Mouse (Mus musculus) heart, embryonic 15.5 days (tissue): ENCODE results near the gene Amn. TPM values are rescaled to one million over a fixed set of nuclear protein-coding genes. Genes with fewer than 3 reads are reported as not detected.

Source experiments
- ATAC-seq: fragments of 200-750 bp; cut with Nextera tagmentation; replicated peaks from 2 replicates; pipeline ENCODE4 v1.8.0; 2017; ENCODE audit warnings: low read depth, moderate TSS enrichment; ENCODE audit not compliant: insufficient number of reproducible peaks, insufficient read depth, low FRiP score
- H3K27ac ChIP-seq: fragments of 300-500 bp; sonication (generic); 2 replicates; pipeline ENCODE4 v1.5.1; 2015; ENCODE audit warnings: mild to moderate bottlenecking, inconsistent platforms
- H3K27me3 ChIP-seq: fragments of 300-500 bp; sonication (generic); 2 replicates; pipeline ENCODE4 v1.6.1; 2015; ENCODE audit warnings: inconsistent platforms
- H3K36me3 ChIP-seq: fragments of 300-500 bp; sonication (generic); 2 replicates; pipeline ENCODE4 v1.6.1; 2015; ENCODE audit warnings: mild to moderate bottlenecking, inconsistent platforms
- H3K4me1 ChIP-seq: fragments of 300-500 bp; sonication (generic); replicated peaks from 2 replicates; pipeline ENCODE4 v1.6.1; 2015; ENCODE audit warnings: inconsistent platforms
- H3K4me2 ChIP-seq: fragments of 300-500 bp; sonication (generic); 2 replicates; pipeline ENCODE4 v1.6.1; 2015; ENCODE audit warnings: inconsistent platforms, mild to moderate bottlenecking, moderate library complexity
- H3K4me3 ChIP-seq: fragments of 300-500 bp; sonication (generic); 2 replicates; pipeline ENCODE4 v1.5.1; 2015; ENCODE audit warnings: mild to moderate bottlenecking, inconsistent platforms
- H3K9ac ChIP-seq: fragments of 300-500 bp; sonication (generic); 2 replicates; pipeline ENCODE4 v1.6.1; 2015; ENCODE audit warnings: mild to moderate bottlenecking, inconsistent platforms
- H3K9me3 ChIP-seq: fragments of 300-500 bp; sonication (generic); replicated peaks from 2 replicates; pipeline ENCODE4 v1.6.1; 2016; ENCODE audit warnings: inconsistent platforms
- WGBS: fragments of 180-500 bp; shearing (Covaris S2); methylation state at CpG from one replicate; pipeline ENCODE4 v1.1.7; 2015; ENCODE audit warnings: mixed read lengths; 5-methylcytosine and 5-hydroxymethylcytosine counted together
- polyA plus RNA-seq: library from polyadenylated mRNA; unstranded; fragments of >200 nt; fragmentation: Nextera tagmentation; extraction: Ambion mirVana; gene quantifications from 2 replicates; pipeline ENCODE4 v1.2.1, GENCODE M21; 2015

Gene Amn
- polyA plus RNA-seq, 1 experiment from 2014 or later: 1.4 TPM

DNA sequence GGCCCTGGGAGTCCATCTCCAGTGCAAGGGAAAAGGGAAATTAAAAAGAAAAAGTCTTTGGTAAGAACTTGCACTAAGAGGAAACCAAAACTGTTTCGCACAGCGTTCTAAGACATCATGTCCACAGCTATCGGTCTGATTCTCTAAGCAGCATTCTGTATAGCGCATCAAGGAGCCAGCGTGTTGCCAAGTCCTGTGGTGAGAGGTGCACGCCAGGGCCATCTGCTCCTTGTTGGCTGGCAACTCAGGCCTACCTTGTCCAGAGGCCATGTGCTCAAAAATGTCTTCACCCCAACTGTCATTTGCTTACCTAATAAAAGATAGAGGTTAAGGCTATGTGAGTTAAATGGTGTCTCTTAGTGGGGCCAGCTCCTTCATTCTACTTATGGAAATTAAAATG lies 29.0 kb upstream of the Amn start:
- H3K4me2 ChIP-seq: no peak overlapping the region
- 91% methylated on average over 6 of the region's 6 CpGs for WGBS
- no peak for ATAC-seq

DNA sequence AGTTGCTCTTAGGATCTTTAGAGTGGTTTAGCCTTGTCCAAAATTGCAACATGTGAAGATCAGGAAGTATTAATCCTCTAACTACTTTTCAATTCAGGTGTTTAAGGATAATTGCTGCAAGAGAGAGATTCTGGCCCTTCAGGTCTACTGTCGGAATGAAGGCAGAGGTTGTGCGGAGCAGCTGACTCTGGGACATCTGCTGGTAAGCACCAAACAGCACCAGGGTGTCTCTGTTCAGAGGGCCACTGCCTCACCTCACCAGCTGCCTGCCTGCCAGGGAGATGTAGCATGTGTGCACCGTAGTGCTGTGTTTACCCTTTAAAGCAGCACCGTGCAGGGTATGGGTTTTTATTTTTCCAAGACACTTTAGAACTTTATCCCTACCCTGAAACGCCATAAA lies 28.5 kb upstream of the Amn start:
- H3K27ac ChIP-seq: no peak overlapping the region
- H3K9me3 ChIP-seq: no peaks in the 10 kb centered on the region
- no peak overlapping the region for H3K4me2 ChIP-seq
- 90% methylated on average over 5 of the region's 5 CpGs for WGBS
- ATAC-seq: no peak
- H3K36me3 ChIP-seq: peaks cover 6% of the 10 kb centered on the region; the same call in 1 of the 2 replicates
- no peaks in the 10 kb centered on the region for H3K27me3 ChIP-seq
- no peak overlapping the region for H3K9ac ChIP-seq
- no peak overlapping the region for H3K4me3 ChIP-seq
- no peaks in the 10 kb centered on the region for H3K4me1 ChIP-seq

More for the DNA sequence above, 29.0 kb upstream of the Amn start:
- Histone ChIP-seq H3K27me3 (no peaks in the 10 kb centered on the region), H3K4me1 (no peaks in the 10 kb centered on the region), H3K9ac (no peak overlapping the region), H3K9me3 (no peaks in the 10 kb centered on the region), H3K36me3 (peaks cover 6% of the 10 kb centered on the region; the same call in 1 of the 2 replicates), H3K27ac (no peak overlapping the region), H3K4me3 (no peak overlapping the region)

DNA sequence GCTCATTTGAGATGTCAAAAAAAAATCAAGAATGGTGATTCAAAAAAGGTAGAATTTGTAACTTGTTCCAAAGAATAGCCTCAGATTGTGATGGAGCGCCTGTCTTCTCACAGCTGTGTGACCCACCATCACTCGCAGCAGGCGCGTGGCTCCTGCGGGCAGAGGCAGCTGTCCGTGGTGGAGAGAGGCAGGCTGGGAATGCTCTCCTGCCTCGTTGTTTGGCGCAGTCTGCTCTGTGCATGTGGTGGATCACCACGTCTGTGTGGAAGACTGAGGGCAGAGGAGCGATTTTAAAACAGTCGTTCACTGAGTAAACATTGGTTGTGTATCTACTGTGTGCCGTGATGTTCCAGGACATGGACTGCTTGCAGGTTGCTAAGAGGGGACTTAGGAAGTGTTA lies 27.2 kb upstream of the Amn start:
- no peak overlapping the region for H3K9ac ChIP-seq
- H3K36me3 ChIP-seq: peaks cover 6% of the 10 kb centered on the region; the same call in 1 of the 2 replicates
- no peak overlapping the region for H3K4me2 ChIP-seq
- H3K27ac ChIP-seq: no peak overlapping the region
- no peaks in the 10 kb centered on the region for H3K27me3 ChIP-seq
- no peaks in the 10 kb centered on the region for H3K4me1 ChIP-seq
- H3K4me3 ChIP-seq: no peak overlapping the region
- WGBS: 88% methylated on average over 12 of the region's 12 CpGs
- no peak for ATAC-seq
- H3K9me3 ChIP-seq: no peaks in the 10 kb centered on the region

DNA sequence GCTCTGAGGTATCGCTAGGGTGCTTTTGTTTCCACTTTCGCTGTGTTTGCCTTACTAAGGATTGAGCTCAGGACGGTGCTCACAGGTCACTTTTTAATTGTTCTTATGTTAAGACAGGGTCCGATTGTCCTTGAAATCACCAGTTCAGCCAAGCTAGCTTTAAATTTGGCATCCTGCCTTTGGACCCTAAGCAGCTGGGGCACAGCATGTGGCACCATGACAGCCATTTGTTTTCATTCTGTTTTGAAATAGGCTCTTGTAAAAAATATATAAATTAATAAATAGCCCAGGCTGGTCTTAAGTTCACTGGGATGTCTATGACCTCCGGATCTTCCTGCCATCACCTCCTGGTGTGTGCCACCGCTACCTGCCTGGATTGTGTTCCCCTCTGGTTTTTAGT lies 25.8 kb upstream of the Amn start:
- Histone ChIP-seq H3K9me3 (no peaks in the 10 kb centered on the region), H3K9ac (no peak overlapping the region), H3K4me2 (no peak overlapping the region), H3K4me1 (no peaks in the 10 kb centered on the region), H3K27me3 (no peaks in the 10 kb centered on the region), H3K36me3 (peaks cover 6% of the 10 kb centered on the region; the same call in 1 of the 2 replicates), H3K27ac (no peak overlapping the region), H3K4me3 (no peak overlapping the region)
- no peak for ATAC-seq
- 89% methylated on average over 6 of the region's 6 CpGs for WGBS

DNA sequence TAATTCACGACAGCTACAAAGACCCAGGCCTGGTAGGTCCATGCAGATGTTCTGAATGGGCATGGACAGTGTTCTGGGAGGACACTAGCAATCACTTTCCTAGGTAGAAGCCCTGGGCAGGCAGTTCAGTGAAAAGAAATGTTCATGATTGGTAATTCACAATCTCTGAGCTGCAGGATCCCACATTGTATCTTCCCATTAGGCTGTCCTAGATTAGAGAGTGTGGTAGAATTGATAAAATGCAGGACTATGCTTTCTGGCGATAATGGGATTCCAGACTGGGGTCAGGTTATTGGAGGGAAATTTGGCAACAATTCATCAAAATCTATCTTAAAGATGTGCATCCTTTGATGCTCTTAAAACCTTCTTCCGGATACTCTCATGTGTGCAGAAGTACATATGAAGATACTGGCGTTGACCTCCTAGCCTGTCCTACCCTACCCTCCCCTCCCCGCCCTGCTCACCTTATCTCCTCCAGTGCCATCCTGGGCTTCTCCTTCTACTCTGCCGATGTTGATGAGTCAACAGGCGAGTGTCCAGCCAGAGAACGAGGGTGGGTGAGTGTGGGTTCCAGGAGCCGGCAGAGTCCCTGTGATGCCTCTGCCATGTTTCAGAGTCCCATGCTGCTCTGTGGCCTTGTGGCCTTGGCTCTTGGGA lies 24.0 kb upstream of the Amn start:
- WGBS: 76% methylated on average over 9 of the region's 9 CpGs
- H3K9ac ChIP-seq: no peak overlapping the region
- H3K36me3 ChIP-seq: peaks cover 6% of the 10 kb centered on the region; the same call in 1 of the 2 replicates
- ATAC-seq: no peak
- H3K4me3 ChIP-seq: no peak overlapping the region
- H3K27me3 ChIP-seq: no peaks in the 10 kb centered on the region
- H3K9me3 ChIP-seq: no peaks in the 10 kb centered on the region
- H3K27ac ChIP-seq: no peak overlapping the region
- H3K4me2 ChIP-seq: no peak overlapping the region
- no peaks in the 10 kb centered on the region for H3K4me1 ChIP-seq

DNA sequence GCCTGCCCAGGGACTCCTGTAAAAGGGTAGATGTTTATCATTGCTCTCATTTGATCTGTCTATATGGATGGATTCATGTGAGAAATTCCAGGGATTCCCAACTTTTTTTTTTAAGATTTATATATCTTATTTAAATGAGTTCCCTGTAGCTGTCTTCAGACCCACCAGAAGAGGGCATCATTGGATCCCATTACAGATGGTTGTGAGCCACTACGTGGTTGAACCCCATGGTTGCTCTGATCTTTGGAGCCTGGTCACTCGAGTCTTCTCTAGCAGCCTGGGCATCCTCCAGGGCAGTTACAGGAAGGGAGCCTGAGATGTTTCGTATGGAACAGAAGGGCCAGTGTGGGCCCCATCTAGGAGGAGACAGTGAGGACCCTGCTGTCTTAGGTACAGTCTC lies 21.8 kb upstream of the Amn start:
- WGBS: 50% methylated on average over 3 of the region's 3 CpGs
- H3K27ac ChIP-seq: no peak overlapping the region
- no peaks in the 10 kb centered on the region for H3K4me1 ChIP-seq
- no peak for ATAC-seq
- no peaks in the 10 kb centered on the region for H3K27me3 ChIP-seq
- H3K36me3 ChIP-seq: 0 out of 2 replicates have a peak, but pooled peaks cover under 1% of the 10 kb centered on the region
- no peak overlapping the region for H3K4me3 ChIP-seq
- H3K4me2 ChIP-seq: no peak overlapping the region
- H3K9me3 ChIP-seq: no peaks in the 10 kb centered on the region
- H3K9ac ChIP-seq: no peak overlapping the region

DNA sequence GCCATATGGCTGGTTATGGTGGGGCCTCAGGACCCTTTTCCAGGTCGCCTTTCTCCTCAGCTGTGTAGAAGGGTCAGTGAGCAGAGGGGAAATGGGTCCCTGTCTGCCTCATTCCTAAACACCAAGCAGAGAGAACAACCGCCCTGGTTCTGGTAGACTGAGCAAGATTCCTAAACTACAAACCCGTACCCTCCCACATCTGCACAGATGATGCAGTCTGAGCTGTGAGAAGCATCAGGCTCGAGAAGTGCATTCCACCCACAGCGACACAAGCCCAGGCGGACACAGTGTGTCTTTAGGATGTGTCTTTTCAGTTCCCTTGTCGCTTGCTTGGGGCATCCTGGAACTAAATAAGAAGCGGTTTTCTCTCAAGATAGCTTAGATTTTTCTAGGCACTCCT lies 20.8 kb upstream of the Amn start:
- Histone ChIP-seq H3K4me1 (no peaks in the 10 kb centered on the region), H3K27ac (no peak overlapping the region), H3K9ac (no peak overlapping the region), H3K36me3 (no peaks in the 10 kb centered on the region), H3K27me3 (no peaks in the 10 kb centered on the region), H3K4me3 (no peak overlapping the region), H3K4me2 (no peak overlapping the region), H3K9me3 (no peaks in the 10 kb centered on the region)
- WGBS: 76% methylated on average over 8 of the region's 8 CpGs
- no peak for ATAC-seq

DNA sequence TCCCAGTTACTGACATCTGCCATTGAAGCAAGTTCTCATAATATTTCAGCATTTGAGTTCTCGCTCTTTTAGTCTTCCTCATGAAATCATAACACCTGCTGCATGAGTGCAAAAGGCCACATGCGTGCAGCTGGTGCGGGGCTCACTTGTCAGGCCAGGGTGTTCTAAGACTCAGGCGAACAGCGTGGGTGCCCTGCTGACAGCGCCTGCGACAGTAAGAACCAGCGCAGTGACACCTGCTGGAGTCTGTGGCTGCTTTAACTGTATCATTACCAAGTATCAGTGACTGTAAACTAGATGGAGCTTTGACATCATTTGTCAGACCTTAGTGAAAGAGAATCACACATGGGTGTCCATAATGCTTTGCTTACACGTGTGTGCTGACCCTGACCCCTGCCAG lies 19.7 kb upstream of the Amn start:
- H3K27ac ChIP-seq: no peak overlapping the region
- H3K4me1 ChIP-seq: no peaks in the 10 kb centered on the region
- no peak overlapping the region for H3K4me2 ChIP-seq
- no peaks in the 10 kb centered on the region for H3K27me3 ChIP-seq
- H3K9me3 ChIP-seq: no peaks in the 10 kb centered on the region
- WGBS: 58% methylated on average over 9 of the region's 9 CpGs
- H3K4me3 ChIP-seq: no peak overlapping the region
- no peak for ATAC-seq
- no peaks in the 10 kb centered on the region for H3K36me3 ChIP-seq
- H3K9ac ChIP-seq: no peak overlapping the region

DNA sequence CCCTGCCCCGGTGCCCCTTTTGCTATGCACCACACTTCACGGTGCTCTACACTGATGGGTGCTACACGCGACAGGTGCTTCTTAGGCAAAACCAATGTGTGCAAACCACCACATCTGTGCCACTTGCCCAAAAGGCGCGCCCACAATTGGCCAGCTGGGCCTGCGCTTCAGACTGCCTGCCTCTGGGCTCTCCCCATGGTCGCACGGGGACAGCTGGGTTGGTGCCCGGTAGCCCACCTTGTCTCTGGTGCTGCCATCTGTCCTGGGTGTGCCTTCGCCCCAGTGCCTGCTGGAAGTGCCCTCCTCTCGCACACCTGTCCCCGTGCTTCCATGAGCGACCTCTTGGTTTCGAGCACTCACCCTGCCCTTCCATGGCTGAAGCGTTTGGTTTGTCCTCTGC lies 7.2 kb upstream of the Amn start:
- no peaks in the 10 kb centered on the region for H3K9me3 ChIP-seq
- H3K27me3 ChIP-seq: 0 out of 2 replicates have a peak, but pooled peaks cover 3% of the 10 kb centered on the region
- H3K27ac ChIP-seq: no peak overlapping the region
- no peak; the same call in 1 of the 2 replicates for ATAC-seq
- H3K9ac ChIP-seq: no peak overlapping the region
- H3K36me3 ChIP-seq: peaks cover 15% of the 10 kb centered on the region; the same call in 1 of the 2 replicates
- H3K4me3 ChIP-seq: no peak overlapping the region
- WGBS: 93% methylated on average over 16 of the region's 16 CpGs
- H3K4me1 ChIP-seq: no peaks in the 10 kb centered on the region
- no peak overlapping the region for H3K4me2 ChIP-seq

DNA sequence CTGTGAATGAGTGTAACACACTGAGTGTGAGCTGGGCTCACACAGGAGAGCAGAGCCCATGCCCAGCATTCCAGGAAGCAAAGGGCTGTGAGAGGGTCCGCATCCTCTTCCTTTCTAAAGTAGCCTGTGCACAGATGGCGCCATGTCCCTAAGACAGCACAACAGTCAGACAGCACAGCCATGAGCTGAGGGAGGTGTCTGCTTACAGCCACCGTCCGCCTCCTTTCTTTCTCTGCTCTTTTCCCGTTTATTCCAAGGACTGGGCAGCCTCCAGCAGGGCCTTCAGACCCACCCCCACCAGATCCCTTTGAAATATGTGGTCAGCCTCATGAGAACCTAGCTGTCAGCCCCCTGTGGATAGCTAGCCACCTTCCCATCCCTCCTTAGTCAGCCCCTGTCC lies 5.7 kb upstream of the Amn start:
- Histone ChIP-seq H3K4me1 (no peaks in the 10 kb centered on the region), H3K27me3 (peaks cover 16% of the 10 kb centered on the region), H3K4me2 (no peak overlapping the region), H3K27ac (no peak overlapping the region), H3K9ac (no peak overlapping the region), H3K9me3 (no peaks in the 10 kb centered on the region), H3K36me3 (peaks cover 15% of the 10 kb centered on the region; the same call in 1 of the 2 replicates), H3K4me3 (no peak overlapping the region)
- WGBS: 64% methylated on average over 5 of the region's 5 CpGs
- ATAC-seq: no peak

DNA sequence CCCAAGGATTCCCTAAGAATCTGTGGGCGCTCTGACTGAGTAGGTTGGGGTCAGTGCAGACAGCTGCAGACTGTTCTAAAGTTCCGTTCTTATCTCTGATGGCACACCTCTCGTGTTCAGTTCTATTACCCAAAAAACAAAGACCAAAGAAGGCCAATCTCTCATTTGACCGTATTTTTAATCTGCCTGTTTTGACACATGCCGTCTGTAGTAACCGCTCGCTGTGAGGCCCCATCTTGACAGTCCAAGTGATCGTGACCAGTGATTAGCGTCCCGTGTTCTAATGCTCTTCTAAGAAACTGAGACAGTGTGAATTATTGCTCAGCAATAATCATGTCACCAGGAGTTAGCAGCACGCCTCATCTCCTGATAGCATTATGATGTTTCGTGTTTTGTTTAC lies 4.3 kb upstream of the Amn start:
- peaks cover 12% of the 10 kb centered on the region; the same call in 1 of the 2 replicates for H3K36me3 ChIP-seq
- no peak overlapping the region for H3K9ac ChIP-seq
- H3K27ac ChIP-seq: no peak overlapping the region
- H3K27me3 ChIP-seq: peaks cover 29% of the 10 kb centered on the region
- 85% methylated on average over 12 of the region's 12 CpGs for WGBS
- no peak for ATAC-seq
- peaks cover 9% of the 10 kb centered on the region for H3K4me1 ChIP-seq
- H3K4me2 ChIP-seq: no peak overlapping the region
- no peaks in the 10 kb centered on the region for H3K9me3 ChIP-seq
- no peak overlapping the region for H3K4me3 ChIP-seq

DNA sequence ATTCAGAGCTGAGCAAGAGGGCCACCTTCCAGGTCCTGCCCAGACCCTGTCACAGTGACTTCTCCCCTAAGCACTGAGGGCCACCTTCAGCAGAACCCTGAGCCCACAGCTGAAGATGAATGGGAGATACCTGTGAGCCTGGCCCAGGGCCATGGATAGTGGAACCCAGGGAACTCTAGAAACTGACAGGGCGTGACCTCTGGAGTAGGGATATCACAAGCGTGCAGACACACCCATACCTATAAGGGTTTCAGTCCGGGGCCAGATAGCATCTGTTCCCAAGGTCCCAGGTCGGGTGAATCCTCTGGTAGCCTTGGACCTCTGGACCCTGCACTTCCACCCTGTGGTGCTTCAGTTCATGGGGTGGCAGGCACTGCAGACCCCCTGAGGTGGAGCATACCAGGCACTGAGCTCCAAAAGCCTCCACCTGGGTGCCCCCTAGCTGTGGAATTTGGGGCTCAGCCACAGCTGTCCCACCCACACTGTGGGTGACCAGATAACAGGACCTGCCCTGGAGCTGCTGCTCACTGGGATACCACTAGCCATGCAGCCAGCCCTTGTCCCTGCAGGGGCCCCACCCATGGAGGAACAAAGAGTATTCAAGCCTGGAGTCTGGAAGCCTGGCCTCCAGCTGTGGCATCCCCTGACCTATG lies 3.1 kb upstream of the Amn start:
- Histone ChIP-seq H3K27ac (no peak overlapping the region), H3K4me3 (no peak overlapping the region), H3K9ac (no peak overlapping the region), H3K4me1 (peaks cover 13% of the 10 kb centered on the region), H3K27me3 (peaks cover 42% of the 10 kb centered on the region), H3K9me3 (no peaks in the 10 kb centered on the region), H3K36me3 (0 out of 2 replicates have a peak, but pooled peaks cover 5% of the 10 kb centered on the region), H3K4me2 (no peak overlapping the region)
- WGBS: 64% methylated on average over 4 of the region's 4 CpGs
- ATAC-seq: no peak
